Comparison of ENCODE assay signal across 33 mouse cellular contexts in genomic region chr10:61646557-61646956, GRCm38 (mm10). TPM values are rescaled to one million over a fixed set of nuclear protein-coding genes. Genes with fewer than 3 reads are reported as not detected.
DNase-seq lines count a peak whose midpoint lies in the region; ATAC-seq and TF ChIP-seq lines count a peak whose summit lies in the region.
"Had no signal": no experiment of that assay in that cellular context is flagged by ENCODE, and none has a peak within 500 bp of the region (broad histone marks: within the 10 kb centered on the region; RNA-seq: fewer than 3 reads in every experiment).

No protein-coding gene starts in this region.

- peak; percentile 57 for DNase-seq in intestine, embryonic 14.5 days (ENCODE audit: low spot score)
- no peak for DNase-seq in kidney, postnatal 4 days
- DNase-seq: adrenal gland, adult 2 months; adrenal gland, postnatal 14 days; B cell, adult 2 months; cerebellum, adult 11 months; cerebellum, adult 2 months; cerebellum, adult 9-11 months; cerebellum, postnatal 36 days; embryo, embryonic 11 days; gastrocnemius, postnatal 10 days; gastrocnemius, postnatal 36 days; heart, adult 11 months; heart, postnatal 14 days; heart, postnatal 4 days had no signal

- no peak for TF ChIP-seq CTCF in intestine, postnatal 0 days (IDR thresholded peaks at IDR 0.05; ENCODE audit: low read depth)

- no peak overlapping the region for H3K9ac ChIP-seq in liver, embryonic 15.5 days
- H3K9ac ChIP-seq in liver, embryonic 12.5 days: no peak overlapping the region
- H3K9ac ChIP-seq in intestine, embryonic 14.5 days (ENCODE audit: low read length): no peak overlapping the region
- no peak overlapping the region for H3K9ac ChIP-seq in intestine, postnatal 0 days (ENCODE audit: low read depth, low read length)
- H3K9ac ChIP-seq in stomach, embryonic 16.5 days (ENCODE audit: low read length): no peak overlapping the region
- no peak overlapping the region for H3K9ac ChIP-seq in kidney, embryonic 16.5 days (replicated peaks; ENCODE audit: low read length)
- H3K9ac ChIP-seq: embryonic facial prominence, embryonic 13.5 days; forebrain, embryonic 13.5 days; heart, embryonic 13.5 days; hindbrain, embryonic 14.5 days had no signal

- H3K4me3 ChIP-seq in liver, embryonic 15.5 days (replicated peaks): no peak overlapping the region
- no peak overlapping the region for H3K4me3 ChIP-seq in liver, embryonic 12.5 days
- no peak overlapping the region for H3K4me3 ChIP-seq in intestine, embryonic 14.5 days (ENCODE audit: low read depth, low read length)
- H3K4me3 ChIP-seq in intestine, postnatal 0 days (ENCODE audit: low read depth, low read length): no peak overlapping the region
- H3K4me3 ChIP-seq in stomach, embryonic 16.5 days (replicated peaks; ENCODE audit: low read length): no peak overlapping the region
- no peak overlapping the region for H3K4me3 ChIP-seq in kidney, embryonic 16.5 days (ENCODE audit: low read length)
- H3K4me3 ChIP-seq: embryonic facial prominence, embryonic 10.5 days; embryonic facial prominence, embryonic 13.5 days; erythroblast, embryonic 14.5 days; forebrain, embryonic 13.5 days; heart, embryonic 10.5 days; heart, embryonic 13.5 days had no signal

- 0 out of 2 replicates have a peak overlapping the region, but pooled peaks have one; percentile 2 for H3K27ac ChIP-seq in liver, embryonic 15.5 days (replicated peaks)
- H3K27ac ChIP-seq in liver, embryonic 12.5 days: no peak overlapping the region
- no peak overlapping the region for H3K27ac ChIP-seq in intestine, embryonic 14.5 days (ENCODE audit: low read depth)
- no peak overlapping the region; the same call in 1 of the 2 replicates for H3K27ac ChIP-seq in intestine, postnatal 0 days (ENCODE audit: low read depth, low read length)
- H3K27ac ChIP-seq in stomach, embryonic 16.5 days (ENCODE audit: low read length): no peak overlapping the region; the same call in 1 of the 2 replicates
- no peak overlapping the region for H3K27ac ChIP-seq in kidney, embryonic 16.5 days (ENCODE audit: low read length)
- H3K27ac ChIP-seq: embryonic facial prominence, embryonic 10.5 days; embryonic facial prominence, embryonic 13.5 days; forebrain, embryonic 13.5 days; heart, embryonic 10.5 days; heart, embryonic 13.5 days; hindbrain, embryonic 14.5 days; hindbrain, postnatal 0 days had no signal

- 69% methylated on average over 7 of the region's 7 CpGs for WGBS in liver, embryonic 15.5 days (ENCODE audit: insufficient replicate concordance)
- 61% methylated on average over 7 of the region's 7 CpGs for WGBS in liver, embryonic 12.5 days (ENCODE audit: insufficient replicate concordance)
- 34% methylated on average over 7 of the region's 7 CpGs for WGBS in intestine, embryonic 14.5 days
- 19% methylated on average over 7 of the region's 7 CpGs for WGBS in intestine, postnatal 0 days
- 55% methylated on average over 7 of the region's 7 CpGs for WGBS in stomach, embryonic 16.5 days
- WGBS in kidney, embryonic 16.5 days: 56% methylated on average over 7 of the region's 7 CpGs

- no peaks in the 10 kb centered on the region for H3K9me3 ChIP-seq in liver, embryonic 15.5 days (replicated peaks)
- no peaks in the 10 kb centered on the region for H3K9me3 ChIP-seq in liver, embryonic 12.5 days (replicated peaks)
- H3K9me3 ChIP-seq in intestine, embryonic 14.5 days (ENCODE audit: control insufficient read depth, low read length): no peaks in the 10 kb centered on the region
- no peaks in the 10 kb centered on the region for H3K9me3 ChIP-seq in intestine, postnatal 0 days (ENCODE audit: control insufficient read depth)
- H3K9me3 ChIP-seq in stomach, embryonic 16.5 days (replicated peaks; ENCODE audit: control insufficient read depth, low read length): no peaks in the 10 kb centered on the region
- H3K9me3 ChIP-seq in kidney, embryonic 16.5 days (ENCODE audit: low read length): no peaks in the 10 kb centered on the region
- H3K9me3 ChIP-seq: embryonic facial prominence, embryonic 10.5 days; embryonic facial prominence, embryonic 13.5 days; forebrain, embryonic 13.5 days; heart, embryonic 10.5 days; heart, embryonic 13.5 days had no signal

- H3K4me1 ChIP-seq in liver, embryonic 15.5 days (replicated peaks): peaks cover 23% of the 10 kb centered on the region
- H3K4me1 ChIP-seq in liver, embryonic 12.5 days: peaks cover 20% of the 10 kb centered on the region
- peaks cover 9% of the 10 kb centered on the region for H3K4me1 ChIP-seq in intestine, embryonic 14.5 days (replicated peaks; ENCODE audit: control insufficient read depth, insufficient read depth, low read length)
- peaks cover 16% of the 10 kb centered on the region for H3K4me1 ChIP-seq in intestine, postnatal 0 days (replicated peaks; ENCODE audit: control insufficient read depth, insufficient read depth, low read length)
- 0 out of 2 replicates have a peak, but pooled peaks cover 4% of the 10 kb centered on the region for H3K4me1 ChIP-seq in stomach, embryonic 16.5 days (ENCODE audit: control insufficient read depth, insufficient read depth, low read length)
- H3K4me1 ChIP-seq in kidney, embryonic 16.5 days (ENCODE audit: insufficient read depth, low read length): 0 out of 2 replicates have a peak, but pooled peaks cover 8% of the 10 kb centered on the region

- ATAC-seq in liver, embryonic 15.5 days (ENCODE audit: insufficient read depth): no peak
- no peak for ATAC-seq in liver, embryonic 12.5 days
- 0 out of 2 replicates have a peak, but pooled peaks have one; percentile 14 for ATAC-seq in intestine, embryonic 14.5 days (replicated peaks; ENCODE audit: low FRiP score, low TSS enrichment, low read depth)
- peak; percentile 76 for ATAC-seq in intestine, postnatal 0 days
- peak; percentile 51; the same call in 1 of the 2 replicates for ATAC-seq in stomach, embryonic 16.5 days (ENCODE audit: insufficient read depth, low FRiP score)
- no peak for ATAC-seq in granulocyte monocyte progenitor cell, adult 5-6 weeks (replicated peaks; ENCODE audit: poor library complexity, severe bottlenecking)
- ATAC-seq in kidney, embryonic 16.5 days (ENCODE audit: low FRiP score, low TSS enrichment): no peak
- ATAC-seq: forebrain, embryonic 13.5 days; forebrain, embryonic 16.5 days; hindbrain, postnatal 0 days had no signal

- no peaks in the 10 kb centered on the region for H3K27me3 ChIP-seq in liver, embryonic 15.5 days
- H3K27me3 ChIP-seq in liver, embryonic 12.5 days (replicated peaks): 0 out of 2 replicates have a peak, but pooled peaks cover 6% of the 10 kb centered on the region
- no peaks in the 10 kb centered on the region for H3K27me3 ChIP-seq in intestine, embryonic 14.5 days (replicated peaks; ENCODE audit: control insufficient read depth, insufficient read depth, low read length)
- no peaks in the 10 kb centered on the region for H3K27me3 ChIP-seq in intestine, postnatal 0 days (replicated peaks; ENCODE audit: control insufficient read depth, insufficient read depth, low read length)
- no peaks in the 10 kb centered on the region for H3K27me3 ChIP-seq in stomach, embryonic 16.5 days (ENCODE audit: control insufficient read depth, insufficient read depth, low read length)
- H3K27me3 ChIP-seq in kidney, embryonic 16.5 days (ENCODE audit: insufficient read depth, low read length): no peaks in the 10 kb centered on the region
- H3K27me3 ChIP-seq: embryonic facial prominence, embryonic 13.5 days; forebrain, embryonic 13.5 days; heart, embryonic 13.5 days had no signal

- H3K36me3 ChIP-seq in liver, embryonic 15.5 days (replicated peaks): no peaks in the 10 kb centered on the region
- peaks cover 10% of the 10 kb centered on the region for H3K36me3 ChIP-seq in liver, embryonic 12.5 days
- H3K36me3 ChIP-seq in intestine, embryonic 14.5 days (ENCODE audit: control insufficient read depth, insufficient read depth, low read length): no peaks in the 10 kb centered on the region; the same call in 1 of the 2 replicates
- no peaks in the 10 kb centered on the region; the same call in 1 of the 2 replicates for H3K36me3 ChIP-seq in intestine, postnatal 0 days (ENCODE audit: control insufficient read depth, insufficient read depth)
- H3K36me3 ChIP-seq in stomach, embryonic 16.5 days (ENCODE audit: control insufficient read depth, insufficient read depth, low read length): no peaks in the 10 kb centered on the region
- H3K36me3 ChIP-seq in kidney, embryonic 16.5 days (ENCODE audit: insufficient read depth, low read length): no peaks in the 10 kb centered on the region
- H3K36me3 ChIP-seq: embryonic facial prominence, embryonic 13.5 days had no signal

- peak overlapping the region; percentile 2; the same call in 1 of the 2 replicates for H3K4me2 ChIP-seq in liver, embryonic 15.5 days
- H3K4me2 ChIP-seq in liver, embryonic 12.5 days: no peak overlapping the region
- H3K4me2 ChIP-seq in intestine, embryonic 14.5 days (ENCODE audit: low read length): no peak overlapping the region
- H3K4me2 ChIP-seq in intestine, postnatal 0 days (replicated peaks; ENCODE audit: low read depth): peak overlapping the region; percentile 35
- no peak overlapping the region for H3K4me2 ChIP-seq in stomach, embryonic 16.5 days (ENCODE audit: low read depth, low read length)
- no peak overlapping the region for H3K4me2 ChIP-seq in kidney, embryonic 16.5 days (replicated peaks; ENCODE audit: low read depth, low read length)
- H3K4me2 ChIP-seq: embryonic facial prominence, embryonic 13.5 days; forebrain, embryonic 13.5 days; heart, embryonic 13.5 days; hindbrain, embryonic 14.5 days had no signal

RNA-seq across cellular contexts. Expression of gene Ppa1, which starts 1.8 kb away (rescaled TPM):
- polyA plus RNA-seq in liver, embryonic 15.5 days (2015; fragmentation: Nextera tagmentation; extraction: Ambion mirVana): 91.9 and 92.6 TPM in 2 replicates
- 137 and 147 TPM in 2 replicates for polyA plus RNA-seq in liver, embryonic 12.5 days (2016; fragmentation: Nextera tagmentation; extraction: Ambion mirVana)
- 226 and 229 TPM in 2 replicates for polyA plus RNA-seq in intestine, embryonic 14.5 days (2014; fragmentation: Nextera tagmentation; extraction: Ambion mirVana)
- polyA plus RNA-seq in intestine, postnatal 0 days (2015; fragmentation: Nextera tagmentation; extraction: Ambion mirVana): 194 and 204 TPM in 2 replicates
- 156 and 158 TPM in 2 replicates for polyA plus RNA-seq in stomach, embryonic 16.5 days (2015; fragmentation: Nextera tagmentation; extraction: Ambion mirVana)
- total RNA-seq in granulocyte monocyte progenitor cell, adult 5-6 weeks (2014; fragmentation: Nextera tagmentation): 67.1 and 84.1 TPM in 2 replicates
- 169 and 176 TPM in 2 replicates for total RNA-seq in granulocyte monocyte progenitor cell, adult 5-6 weeks (2017)
- polyA plus RNA-seq in kidney, embryonic 16.5 days (2015; fragmentation: Nextera tagmentation; extraction: Ambion mirVana): 179 and 180 TPM in 2 replicates

RNA-seq across cellular contexts. Expression of gene Sar1a, which starts 33.5 kb away (rescaled TPM):
- polyA plus RNA-seq in liver, embryonic 15.5 days (2015; fragmentation: Nextera tagmentation; extraction: Ambion mirVana): 66.5 and 73.0 TPM in 2 replicates
- 110 and 112 TPM in 2 replicates for polyA plus RNA-seq in liver, embryonic 12.5 days (2016; fragmentation: Nextera tagmentation; extraction: Ambion mirVana)
- polyA plus RNA-seq in intestine, embryonic 14.5 days (2014; fragmentation: Nextera tagmentation; extraction: Ambion mirVana): 209 and 237 TPM in 2 replicates
- polyA plus RNA-seq in intestine, postnatal 0 days (2015; fragmentation: Nextera tagmentation; extraction: Ambion mirVana): 105 and 111 TPM in 2 replicates
- polyA plus RNA-seq in stomach, embryonic 16.5 days (2015; fragmentation: Nextera tagmentation; extraction: Ambion mirVana): 232 and 247 TPM in 2 replicates
- total RNA-seq in granulocyte monocyte progenitor cell, adult 5-6 weeks (2014; fragmentation: Nextera tagmentation): 79.8 and 111 TPM in 2 replicates
- total RNA-seq in granulocyte monocyte progenitor cell, adult 5-6 weeks (2017): 88.5 and 108 TPM in 2 replicates
- 247 and 260 TPM in 2 replicates for polyA plus RNA-seq in kidney, embryonic 16.5 days (2015; fragmentation: Nextera tagmentation; extraction: Ambion mirVana)

RNA-seq across cellular contexts. Expression of gene Tysnd1, which starts 48.8 kb away (rescaled TPM):
- polyA plus RNA-seq in liver, embryonic 15.5 days (2015; fragmentation: Nextera tagmentation; extraction: Ambion mirVana): 17.6 and 22.1 TPM in 2 replicates
- polyA plus RNA-seq in liver, embryonic 12.5 days (2016; fragmentation: Nextera tagmentation; extraction: Ambion mirVana): 38.9 and 41.5 TPM in 2 replicates
- 32.8 and 40.6 TPM in 2 replicates for polyA plus RNA-seq in intestine, embryonic 14.5 days (2014; fragmentation: Nextera tagmentation; extraction: Ambion mirVana)
- polyA plus RNA-seq in intestine, postnatal 0 days (2015; fragmentation: Nextera tagmentation; extraction: Ambion mirVana): 22.2 and 24.7 TPM in 2 replicates
- polyA plus RNA-seq in stomach, embryonic 16.5 days (2015; fragmentation: Nextera tagmentation; extraction: Ambion mirVana): 11.7 and 14.5 TPM in 2 replicates
- total RNA-seq in granulocyte monocyte progenitor cell, adult 5-6 weeks (2014; fragmentation: Nextera tagmentation): 14.7 and 19.2 TPM in 2 replicates
- 20.3 and 24.8 TPM in 2 replicates for total RNA-seq in granulocyte monocyte progenitor cell, adult 5-6 weeks (2017)
- 31.2 and 37.0 TPM in 2 replicates for polyA plus RNA-seq in kidney, embryonic 16.5 days (2015; fragmentation: Nextera tagmentation; extraction: Ambion mirVana)

RNA-seq across cellular contexts. Expression of gene Npffr1, which starts 51.3 kb away (rescaled TPM):
- not detected in 2 replicates for polyA plus RNA-seq in liver, embryonic 15.5 days (2015; fragmentation: Nextera tagmentation; extraction: Ambion mirVana)
- polyA plus RNA-seq in liver, embryonic 12.5 days (2016; fragmentation: Nextera tagmentation; extraction: Ambion mirVana): not detected in 2 replicates
- polyA plus RNA-seq in intestine, embryonic 14.5 days (2014; fragmentation: Nextera tagmentation; extraction: Ambion mirVana): 0.15 and 0.22 TPM in 2 replicates
- polyA plus RNA-seq in intestine, postnatal 0 days (2015; fragmentation: Nextera tagmentation; extraction: Ambion mirVana): 0.16 and 0.17 TPM in 2 replicates
- polyA plus RNA-seq in stomach, embryonic 16.5 days (2015; fragmentation: Nextera tagmentation; extraction: Ambion mirVana): 0.06 and 0.09 TPM in 2 replicates
- not detected in 2 replicates for total RNA-seq in granulocyte monocyte progenitor cell, adult 5-6 weeks (2014; fragmentation: Nextera tagmentation)
- not detected in 2 replicates for total RNA-seq in granulocyte monocyte progenitor cell, adult 5-6 weeks (2017)
- 0.12 TPM in 2 replicates for polyA plus RNA-seq in kidney, embryonic 16.5 days (2015; fragmentation: Nextera tagmentation; extraction: Ambion mirVana)
- total RNA-seq: CH12.LX; gastrocnemius, postnatal 36 days; heart, postnatal 14 days; MEL had no signal
- polyA plus RNA-seq: embryonic facial prominence, embryonic 13.5 days; erythroblast, embryonic 14.5 days; heart, embryonic 16.5 days had no signal

Comparison
In these comparisons a context has a peak if more than half of its experiments do, and no peak if none do; other contexts are left out.
1. H3K4me2 ChIP-seq: peak in liver, embryonic 15.5 days (single experiment) and intestine, postnatal 0 days (single experiment); none in liver, embryonic 12.5 days (single experiment), intestine, embryonic 14.5 days (single experiment), stomach, embryonic 16.5 days (single experiment) and kidney, embryonic 16.5 days (single experiment).
2. ATAC-seq: peak in intestine, embryonic 14.5 days (single experiment), intestine, postnatal 0 days (single experiment) and stomach, embryonic 16.5 days (single experiment); none in liver, embryonic 15.5 days (single experiment), liver, embryonic 12.5 days (single experiment), granulocyte monocyte progenitor cell, adult 5-6 weeks (single experiment) and kidney, embryonic 16.5 days (single experiment).